Mouse (Mus musculus): ENCODE measurements at regions not wholly inside any gene's neighbourhood (a gene's known extent, or its start where the extent isn't known, plus 50 kb on each side); places are given as distances from the start of the nearest gene placed in this dataset.
"Not testable (repeated sequence)": the region's sequence is repeated elsewhere in the genome, so short reads cannot be mapped to it uniquely, and the experiment has no call there.

GRCm38 (mm10) chr1:136680173-136680572 lies 55.5 kb downstream of the Zfp281 start:
- no peak for DNase-seq (ENCODE audit: low read depth, low spot score)

GRCm38 (mm10) chr1:136682311-136682710 lies 57.6 kb downstream of the Zfp281 start:
- not testable (repeated sequence) for DNase-seq (ENCODE audit: low read depth, low spot score)

GRCm38 (mm10) chr1:136683061-136683531 lies 58.4 kb downstream of the Zfp281 start:
- DNase-seq (ENCODE audit: low read depth, low spot score), result no peak

GRCm38 (mm10) chr1:136683561-136684131 lies 58.9 kb downstream of the Zfp281 start:
- DNase-seq (ENCODE audit: low read depth, low spot score), result no peak

- no peak for DNase-seq (ENCODE audit: low read depth, low spot score)
These were observed 59.8 kb downstream of the Zfp281 start for GRCm38 (mm10) chr1:136684481-136684880.

- no peak for DNase-seq (ENCODE audit: low read depth, low spot score)
These were observed 60.7 kb downstream of the Zfp281 start for GRCm38 (mm10) chr1:136685191-136686060.

GRCm38 (mm10) chr1:136686467-136686866 lies 61.8 kb downstream of the Zfp281 start:
- DNase-seq (ENCODE audit: low read depth, low spot score), result no peak

- DNase-seq (ENCODE audit: low read depth, low spot score), result no peak
These were observed 65.4 kb downstream of the Zfp281 start for GRCm38 (mm10) chr1:136690068-136690467.

GRCm38 (mm10) chr1:136693421-136693820 lies 68.7 kb downstream of the Zfp281 start:
- no peak for DNase-seq (ENCODE audit: low read depth, low spot score)

GRCm38 (mm10) chr1:136694983-136695382 lies 70.3 kb downstream of the Zfp281 start:
- DNase-seq (ENCODE audit: low read depth, low spot score), result no peak

- no peak for DNase-seq (ENCODE audit: low read depth, low spot score)
These were observed 71.5 kb downstream of the Zfp281 start for GRCm38 (mm10) chr1:136696077-136696641.

- DNase-seq (ENCODE audit: low read depth, low spot score), result no peak
These were observed 73.9 kb downstream of the Zfp281 start for GRCm38 (mm10) chr1:136698454-136699152.

GRCm38 (mm10) chr1:136699153-136699524 lies 74.4 kb downstream of the Zfp281 start:
- no peak for DNase-seq (ENCODE audit: low read depth, low spot score)

GRCm38 (mm10) chr1:136699571-136699970 lies 74.9 kb downstream of the Zfp281 start:
- no peak for DNase-seq (ENCODE audit: low read depth, low spot score)

GRCm38 (mm10) chr1:136704139-136704538 lies 79.4 kb downstream of the Zfp281 start:
- no peak for DNase-seq (ENCODE audit: low read depth, low spot score)

GRCm38 (mm10) chr1:136706509-136706908 lies 81.8 kb downstream of the Zfp281 start:
- peak; percentile 58 for DNase-seq (ENCODE audit: low read depth, low spot score)

- DNase-seq (ENCODE audit: low read depth, low spot score), result no peak
These were observed 82.7 kb downstream of the Zfp281 start for GRCm38 (mm10) chr1:136707394-136707793.

- DNase-seq (ENCODE audit: low read depth, low spot score), result no peak
These were observed 83.2 kb downstream of the Zfp281 start for GRCm38 (mm10) chr1:136707866-136708265.

- no peak for DNase-seq (ENCODE audit: low read depth, low spot score)
These were observed 85.5 kb downstream of the Zfp281 start for GRCm38 (mm10) chr1:136710196-136710595.

- no peak for DNase-seq (ENCODE audit: low read depth, low spot score)
These were observed 86.5 kb downstream of the Zfp281 start for GRCm38 (mm10) chr1:136711243-136711642.

- peak; percentile 20 for DNase-seq (ENCODE audit: low read depth, low spot score)
These were observed 89.4 kb downstream of the Zfp281 start for GRCm38 (mm10) chr1:136714077-136714476.

GRCm38 (mm10) chr1:136714987-136715386 lies 90.3 kb downstream of the Zfp281 start:
- no peak for DNase-seq (ENCODE audit: low read depth, low spot score)
